Mouse (Mus musculus) lung, postnatal 0 days (tissue): ENCODE measurements at regions not wholly inside any gene's neighbourhood (a gene's known extent, or its start where the extent isn't known, plus 50 kb on each side); places are given as distances from the start of the nearest gene placed in this dataset.

ENCODE experiments used
- CTCF ChIP-seq: IDR thresholded peaks from 2 replicates; pipeline ENCODE4 v1.5.1; 2016; ENCODE audit warnings: antibody characterized with exemption, mild to moderate bottlenecking
- EP300 ChIP-seq: IDR thresholded peaks from 2 replicates; pipeline ENCODE4 v1.6.1; 2016; ENCODE audit warnings: antibody characterized with exemption, mild to moderate bottlenecking, control low read depth

DNA sequence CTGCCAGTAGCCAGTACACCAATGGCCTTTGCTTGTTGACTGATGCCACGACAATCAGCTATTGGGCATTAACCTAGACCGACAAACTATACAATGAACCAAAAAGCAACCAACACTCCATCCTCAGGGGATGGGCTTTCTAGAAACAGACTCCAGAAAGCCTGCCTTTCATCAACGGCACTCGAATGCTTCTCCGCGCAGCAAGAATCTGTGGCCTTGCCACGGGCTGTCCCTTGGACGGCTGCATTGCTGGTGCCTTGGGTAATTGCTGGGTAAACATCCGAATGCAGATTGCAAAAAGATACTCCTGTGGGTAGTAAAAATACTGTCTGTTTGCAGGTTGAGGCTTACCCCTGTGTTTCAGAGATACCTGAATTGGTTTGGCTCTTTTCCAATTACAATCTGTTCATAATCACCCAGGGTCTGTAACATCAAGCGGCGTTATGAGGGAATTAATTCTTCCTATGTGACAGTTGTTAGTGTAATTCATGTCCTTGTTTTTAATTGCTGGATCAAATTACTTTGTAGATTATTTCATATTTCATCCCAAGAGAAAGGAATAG lies 319.0 kb upstream of the Kif2a start:
- no peak for TF ChIP-seq CTCF
- no peak for TF ChIP-seq EP300
